Mouse (Mus musculus): ENCODE data around the gene Mllt3. TPM values are rescaled to one million over a fixed set of nuclear protein-coding genes. Genes with fewer than 3 reads are reported as not detected.

The Mllt3 gene
- polyA plus RNA-seq, 1 experiment from 2014 or later: 62.3 TPM

- peak overlapping the region; percentile 27; the same call in 1 of the 2 replicates for H3K9ac ChIP-seq (ENCODE audit: low read length)
- WGBS: 43% methylated on average over 18 of the region's 18 CpGs
- no peaks in the 10 kb centered on the region for H3K27me3 ChIP-seq (ENCODE audit: control insufficient read depth, insufficient read depth, low read length)
- peaks cover 23% of the 10 kb centered on the region for H3K4me1 ChIP-seq (ENCODE audit: control insufficient read depth, insufficient read depth, low read length)
- ATAC-seq (ENCODE audit: low FRiP score): peak; percentile 66; the same call in 1 of the 2 replicates
- no peaks in the 10 kb centered on the region for H3K36me3 ChIP-seq (ENCODE audit: control insufficient read depth, insufficient read depth, low read length)
- no peaks in the 10 kb centered on the region for H3K9me3 ChIP-seq (ENCODE audit: control insufficient read depth, low read length)
- peak; percentile 90 for DNase-seq (ENCODE audit: low spot score, missing footprints)
- H3K27ac ChIP-seq (ENCODE audit: low read depth, low read length): peak overlapping the region; percentile 40; the same call in 1 of the 2 replicates
- H3K4me2 ChIP-seq: peak overlapping the region; percentile 21
- H3K4me3 ChIP-seq (ENCODE audit: low read depth, low read length): no peak overlapping the region
These were observed 15.5 kb downstream of the Mllt3 start for GRCm38 (mm10) chr4:88017452-88018350.

- Histone ChIP-seq H3K36me3 (ENCODE audit: control insufficient read depth, insufficient read depth, low read length) (peaks cover 2% of the 10 kb centered on the region; the same call in 1 of the 2 replicates), H3K4me1 (ENCODE audit: control insufficient read depth, insufficient read depth, low read length) (peaks cover 28% of the 10 kb centered on the region), H3K9ac (ENCODE audit: low read length) (no peak overlapping the region), H3K9me3 (ENCODE audit: control insufficient read depth, low read length) (no peaks in the 10 kb centered on the region), H3K27ac (ENCODE audit: low read depth, low read length) (no peak overlapping the region), H3K27me3 (ENCODE audit: control insufficient read depth, insufficient read depth, low read length) (no peaks in the 10 kb centered on the region), H3K4me2 (no peak overlapping the region), H3K4me3 (ENCODE audit: low read depth, low read length) (no peak overlapping the region)
- WGBS: 90% methylated on average over 5 of the region's 5 CpGs
- ATAC-seq (ENCODE audit: low FRiP score) (no peak), DNase-seq (ENCODE audit: low spot score, missing footprints) (no peak)
These were observed 17.4 kb downstream of the Mllt3 start for GRCm38 (mm10) chr4:88015765-88016164.

GRCm38 (mm10) chr4:88015261-88015660 is 17.9 kb downstream of the Mllt3 start:
- Histone ChIP-seq H3K4me1 (ENCODE audit: control insufficient read depth, insufficient read depth, low read length) (peaks cover 28% of the 10 kb centered on the region), H3K9ac (ENCODE audit: low read length) (no peak overlapping the region), H3K27me3 (ENCODE audit: control insufficient read depth, insufficient read depth, low read length) (no peaks in the 10 kb centered on the region), H3K9me3 (ENCODE audit: control insufficient read depth, low read length) (no peaks in the 10 kb centered on the region), H3K4me2 (no peak overlapping the region), H3K27ac (ENCODE audit: low read depth, low read length) (no peak overlapping the region), H3K36me3 (ENCODE audit: control insufficient read depth, insufficient read depth, low read length) (peaks cover 2% of the 10 kb centered on the region; the same call in 1 of the 2 replicates), H3K4me3 (ENCODE audit: low read depth, low read length) (no peak overlapping the region)
- DNase-seq (ENCODE audit: low spot score, missing footprints): no peak
- 74% methylated on average over 7 of the region's 7 CpGs for WGBS
- ATAC-seq (ENCODE audit: low FRiP score): no peak

- H3K9me3 ChIP-seq (ENCODE audit: control insufficient read depth, low read length): no peaks in the 10 kb centered on the region
- peaks cover 19% of the 10 kb centered on the region for H3K4me1 ChIP-seq (ENCODE audit: control insufficient read depth, insufficient read depth, low read length)
- WGBS: 70% methylated on average over 4 of the region's 4 CpGs
These were observed 20.4 kb downstream of the Mllt3 start for GRCm38 (mm10) chr4:88012774-88013173.

DNA sequence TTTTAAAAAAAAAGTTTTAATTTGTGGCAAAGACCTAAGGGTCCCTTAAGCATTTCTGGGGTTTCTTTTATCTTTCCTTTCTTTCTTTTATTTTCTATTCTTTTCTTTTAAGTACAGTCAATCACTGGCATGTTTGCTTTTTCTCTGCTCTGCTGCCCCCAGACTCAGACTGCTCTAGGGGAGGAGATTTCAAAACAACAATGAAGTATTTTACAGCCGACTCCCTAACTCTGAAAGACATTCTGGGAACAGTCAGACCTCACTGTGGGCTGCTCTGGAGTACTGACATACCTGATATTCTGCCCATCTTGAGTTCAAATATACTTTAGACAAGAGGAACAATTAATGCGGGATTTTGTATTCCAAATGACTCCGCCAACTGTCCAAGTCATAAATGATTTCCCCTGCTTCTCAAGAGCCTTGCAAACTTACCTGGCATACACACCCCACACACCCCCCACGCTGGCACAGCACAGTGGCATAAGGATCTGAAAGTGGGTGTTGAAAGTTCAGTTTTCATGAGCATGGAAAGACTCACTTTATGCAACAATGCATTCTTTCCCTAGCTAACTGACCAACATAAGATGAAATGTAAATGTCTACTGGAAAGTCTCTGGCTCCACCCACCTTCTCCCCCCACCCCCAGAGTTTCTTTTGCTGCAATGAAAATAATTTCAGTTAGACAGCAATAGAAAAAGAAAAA is 21.1 kb downstream of the Mllt3 start:
- DNase-seq (ENCODE audit: low spot score, missing footprints): no peak
- no peak overlapping the region for H3K27ac ChIP-seq (ENCODE audit: low read depth, low read length)
- no peak overlapping the region for H3K4me2 ChIP-seq
- H3K4me3 ChIP-seq (ENCODE audit: low read depth, low read length): no peak overlapping the region
- no peaks in the 10 kb centered on the region for H3K9me3 ChIP-seq (ENCODE audit: control insufficient read depth, low read length)
- ATAC-seq (ENCODE audit: low FRiP score): no peak
- no peaks in the 10 kb centered on the region for H3K27me3 ChIP-seq (ENCODE audit: control insufficient read depth, insufficient read depth, low read length)
- H3K9ac ChIP-seq (ENCODE audit: low read length): no peak overlapping the region
- peaks cover 11% of the 10 kb centered on the region for H3K4me1 ChIP-seq (ENCODE audit: control insufficient read depth, insufficient read depth, low read length)
- 74% methylated on average over 4 of the region's 4 CpGs for WGBS
- peaks cover 2% of the 10 kb centered on the region; the same call in 1 of the 2 replicates for H3K36me3 ChIP-seq (ENCODE audit: control insufficient read depth, insufficient read depth, low read length)

More at GRCm38 (mm10) chr4:88012774-88013173, 20.4 kb downstream of the Mllt3 start:
- Histone ChIP-seq H3K4me2 (no peak overlapping the region), H3K27ac (ENCODE audit: low read depth, low read length) (no peak overlapping the region), H3K4me3 (ENCODE audit: low read depth, low read length) (no peak overlapping the region), H3K9ac (ENCODE audit: low read length) (no peak overlapping the region), H3K27me3 (ENCODE audit: control insufficient read depth, insufficient read depth, low read length) (no peaks in the 10 kb centered on the region), H3K36me3 (ENCODE audit: control insufficient read depth, insufficient read depth, low read length) (peaks cover 2% of the 10 kb centered on the region; the same call in 1 of the 2 replicates)
- DNase-seq (ENCODE audit: low spot score, missing footprints) (no peak), ATAC-seq (ENCODE audit: low FRiP score) (no peak)

DNA sequence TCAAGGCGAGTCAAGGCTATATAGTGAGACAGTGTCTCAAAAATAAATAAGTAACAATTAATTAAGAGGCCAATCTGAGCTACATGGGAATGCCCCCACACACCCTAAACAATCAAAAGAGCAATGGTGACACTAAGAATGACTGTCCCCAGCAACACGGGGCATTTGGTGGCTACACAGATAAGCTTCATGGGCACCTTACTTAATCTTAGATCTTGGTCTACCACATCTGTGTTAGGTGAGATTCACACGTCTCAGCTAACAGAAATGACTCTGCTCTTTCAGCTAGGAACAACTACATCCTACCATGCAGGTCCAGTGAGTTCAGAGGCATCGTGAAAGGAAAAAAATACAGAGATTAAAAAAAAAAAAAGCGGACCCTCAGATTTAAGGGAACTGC is 22.7 kb downstream of the Mllt3 start:
- Histone ChIP-seq H3K9ac (ENCODE audit: low read length) (no peak overlapping the region), H3K4me1 (ENCODE audit: control insufficient read depth, insufficient read depth, low read length) (peaks cover 9% of the 10 kb centered on the region), H3K4me2 (no peak overlapping the region), H3K36me3 (ENCODE audit: control insufficient read depth, insufficient read depth, low read length) (peaks cover 2% of the 10 kb centered on the region; the same call in 1 of the 2 replicates), H3K27ac (ENCODE audit: low read depth, low read length) (no peak overlapping the region), H3K9me3 (ENCODE audit: control insufficient read depth, low read length) (no peaks in the 10 kb centered on the region), H3K4me3 (ENCODE audit: low read depth, low read length) (no peak overlapping the region), H3K27me3 (ENCODE audit: control insufficient read depth, insufficient read depth, low read length) (no peaks in the 10 kb centered on the region)
- DNase-seq (ENCODE audit: low spot score, missing footprints) (no peak), ATAC-seq (ENCODE audit: low FRiP score) (no peak)
- WGBS: 94% methylated on average over 5 of the region's 5 CpGs

GRCm38 (mm10) chr4:88005801-88006200 is 27.4 kb downstream of the Mllt3 start:
- 93% methylated on average over 3 of the region's 3 CpGs for WGBS
- no peaks in the 10 kb centered on the region for H3K4me1 ChIP-seq (ENCODE audit: control insufficient read depth, insufficient read depth, low read length)
- no peak overlapping the region for H3K9ac ChIP-seq (ENCODE audit: low read length)
- no peak overlapping the region for H3K27ac ChIP-seq (ENCODE audit: low read depth, low read length)
- no peak overlapping the region for H3K4me2 ChIP-seq
- H3K4me3 ChIP-seq (ENCODE audit: low read depth, low read length): no peak overlapping the region
- ATAC-seq (ENCODE audit: low FRiP score) (no peak), DNase-seq (ENCODE audit: low spot score, missing footprints) (no peak)
- no peaks in the 10 kb centered on the region for H3K9me3 ChIP-seq (ENCODE audit: control insufficient read depth, low read length)
- no peaks in the 10 kb centered on the region for H3K27me3 ChIP-seq (ENCODE audit: control insufficient read depth, insufficient read depth, low read length)
- H3K36me3 ChIP-seq (ENCODE audit: control insufficient read depth, insufficient read depth, low read length): no peaks in the 10 kb centered on the region; the same call in 1 of the 2 replicates

DNA sequence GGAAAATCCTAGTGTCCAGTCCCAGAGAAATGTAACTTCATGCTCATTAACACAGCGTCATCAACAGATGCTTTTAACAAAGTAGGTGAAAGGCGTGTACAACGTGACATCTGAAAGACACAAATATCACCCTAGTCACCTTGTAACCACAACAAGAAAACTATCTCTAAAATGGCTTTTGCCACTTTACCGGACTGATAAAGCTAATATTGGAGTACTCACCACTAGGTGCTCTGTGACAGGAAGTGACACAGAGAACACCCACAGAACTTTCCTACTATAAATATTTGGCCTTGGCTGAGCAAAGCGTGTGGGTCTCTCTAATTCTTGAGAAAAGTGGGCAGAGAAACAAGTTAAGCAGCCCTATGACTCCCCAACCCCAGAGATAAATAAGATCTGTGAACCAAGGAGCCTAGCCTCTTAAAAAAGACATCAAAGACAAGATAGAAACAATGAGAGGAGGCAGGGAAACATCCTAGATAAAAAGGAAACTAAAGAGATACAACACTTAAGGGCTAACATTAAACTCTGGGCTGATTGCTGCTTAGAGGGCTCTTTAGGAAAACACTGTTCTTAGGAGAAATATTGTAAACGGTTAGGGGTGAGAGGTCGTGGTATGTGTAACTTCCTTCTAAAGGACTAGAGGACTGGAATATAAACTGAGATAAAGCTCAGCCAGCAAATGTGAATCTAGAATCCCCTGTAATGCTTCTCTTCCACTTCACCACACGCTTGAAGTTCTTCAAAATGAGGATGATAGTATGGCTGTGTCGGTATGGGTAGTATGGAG is 29.8 kb downstream of the Mllt3 start:
- H3K27ac ChIP-seq (ENCODE audit: low read depth, low read length): no peak overlapping the region
- WGBS: 84% methylated on average over 9 of the region's 9 CpGs
- H3K36me3 ChIP-seq (ENCODE audit: control insufficient read depth, insufficient read depth, low read length): 0 out of 2 replicates have a peak, but pooled peaks cover 3% of the 10 kb centered on the region
- H3K4me2 ChIP-seq: no peak overlapping the region
- H3K9me3 ChIP-seq (ENCODE audit: control insufficient read depth, low read length): no peaks in the 10 kb centered on the region
- ATAC-seq (ENCODE audit: low FRiP score) (no peak), DNase-seq (ENCODE audit: low spot score, missing footprints) (no peak)
- H3K4me3 ChIP-seq (ENCODE audit: low read depth, low read length): no peak overlapping the region
- no peaks in the 10 kb centered on the region for H3K4me1 ChIP-seq (ENCODE audit: control insufficient read depth, insufficient read depth, low read length)
- H3K9ac ChIP-seq (ENCODE audit: low read length): no peak overlapping the region
- no peaks in the 10 kb centered on the region for H3K27me3 ChIP-seq (ENCODE audit: control insufficient read depth, insufficient read depth, low read length)

Data from midbrain, embryonic 11.5 days (tissue).